Mouse (Mus musculus): ENCODE results near the gene Capn12. TPM values are rescaled to one million over a fixed set of nuclear protein-coding genes. Genes with fewer than 3 reads are reported as not detected.

Capn12 gene
- polyA plus RNA-seq, 1 experiment from 2014 or later = 0.45 TPM

DNA sequence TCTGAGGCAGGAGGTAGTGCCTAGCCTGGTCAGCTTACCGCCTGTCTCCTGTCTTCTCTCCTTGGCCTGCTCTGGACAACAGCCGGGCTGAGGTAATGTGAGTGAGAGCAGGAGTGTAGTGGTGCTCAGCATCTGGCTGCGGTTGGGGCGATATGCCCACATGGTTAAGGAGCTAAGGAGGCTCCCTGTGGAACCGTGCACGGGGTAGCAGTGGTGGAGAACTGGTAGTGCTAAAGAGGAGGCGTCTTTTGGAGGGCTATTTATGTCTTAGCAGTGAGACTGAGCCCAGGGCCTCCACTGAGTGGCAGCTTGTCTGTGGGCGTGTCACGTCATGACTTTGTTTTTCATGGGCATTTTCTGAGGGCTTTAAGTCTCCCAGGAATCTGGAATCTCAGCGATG is 22.6 kb downstream of the Capn12 start:
- Histone ChIP-seq H3K27ac (no peak overlapping the region), H3K9me3 (no peaks in the 10 kb centered on the region), H3K9ac (no peak overlapping the region), H3K4me2 (no peak overlapping the region), H3K4me1 (no peaks in the 10 kb centered on the region), H3K36me3 (peaks cover 92% of the 10 kb centered on the region), H3K27me3 (replicated peaks) (no peaks in the 10 kb centered on the region), H3K4me3 (replicated peaks) (no peak overlapping the region)
- ATAC-seq (ENCODE audit: insufficient read depth, low FRiP score, low read depth) = no peak
- 87% methylated on average over 10 of the region's 10 CpGs for WGBS

DNA sequence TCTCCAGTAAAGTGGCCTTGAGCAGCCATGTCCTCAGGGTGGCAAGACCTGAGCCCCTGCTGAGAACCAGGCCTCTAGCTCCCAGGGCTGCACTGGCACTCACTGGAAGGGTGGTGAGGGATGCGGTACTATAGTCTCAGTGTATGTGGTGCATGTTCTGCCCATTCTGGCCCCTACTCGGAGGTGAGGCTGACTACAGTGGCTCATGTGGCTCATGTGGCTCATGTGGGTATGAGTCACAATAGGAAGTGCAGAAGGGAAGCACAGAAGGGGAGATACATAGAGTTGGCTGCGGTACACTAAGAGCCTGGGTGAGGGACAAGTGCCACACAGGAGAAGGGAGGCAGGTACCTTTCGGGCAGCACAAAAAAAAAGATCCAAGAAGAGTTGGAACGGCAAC is 26.0 kb downstream of the Capn12 start:
- Histone ChIP-seq H3K9ac (no peak overlapping the region), H3K4me2 (no peak overlapping the region), H3K27ac (no peak overlapping the region), H3K4me1 (0 out of 2 replicates have a peak, but pooled peaks cover 3% of the 10 kb centered on the region), H3K36me3 (peaks cover 91% of the 10 kb centered on the region), H3K27me3 (replicated peaks) (no peaks in the 10 kb centered on the region), H3K4me3 (replicated peaks) (no peak overlapping the region), H3K9me3 (no peaks in the 10 kb centered on the region)
- no peak for ATAC-seq (ENCODE audit: insufficient read depth, low FRiP score, low read depth)
- WGBS = 95% methylated on average over 5 of the region's 5 CpGs

DNA sequence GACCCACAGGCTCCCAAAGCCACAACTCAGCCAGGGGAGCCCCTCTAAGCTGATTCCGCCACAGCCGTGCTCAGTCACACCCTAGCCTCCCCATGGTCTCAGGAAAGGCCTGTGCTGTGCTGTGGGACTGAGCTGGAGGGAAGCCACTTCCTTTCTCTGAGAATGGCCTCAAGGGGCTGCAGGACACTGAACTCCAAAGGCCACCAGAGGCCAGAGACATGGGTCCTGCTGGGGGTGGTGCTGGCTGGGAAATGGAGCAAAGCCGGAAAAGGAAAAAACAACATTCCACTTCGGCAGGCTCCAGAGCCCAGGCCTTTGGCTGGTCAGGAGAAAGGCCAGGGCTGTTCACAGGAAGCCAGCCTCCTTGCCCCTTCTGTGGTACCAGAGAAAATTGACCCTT is 30.4 kb downstream of the Capn12 start:
- Histone ChIP-seq H3K4me2 (no peak overlapping the region), H3K36me3 (peaks cover 86% of the 10 kb centered on the region), H3K27ac (peak overlapping the region; percentile 12; the same call in 1 of the 2 replicates), H3K4me1 (0 out of 2 replicates have a peak, but pooled peaks cover 3% of the 10 kb centered on the region), H3K4me3 (replicated peaks) (no peak overlapping the region), H3K9ac (no peak overlapping the region), H3K9me3 (no peaks in the 10 kb centered on the region), H3K27me3 (replicated peaks) (no peaks in the 10 kb centered on the region)
- 73% methylated on average over 4 of the region's 4 CpGs for WGBS
- ATAC-seq (ENCODE audit: insufficient read depth, low FRiP score, low read depth) = no peak

DNA sequence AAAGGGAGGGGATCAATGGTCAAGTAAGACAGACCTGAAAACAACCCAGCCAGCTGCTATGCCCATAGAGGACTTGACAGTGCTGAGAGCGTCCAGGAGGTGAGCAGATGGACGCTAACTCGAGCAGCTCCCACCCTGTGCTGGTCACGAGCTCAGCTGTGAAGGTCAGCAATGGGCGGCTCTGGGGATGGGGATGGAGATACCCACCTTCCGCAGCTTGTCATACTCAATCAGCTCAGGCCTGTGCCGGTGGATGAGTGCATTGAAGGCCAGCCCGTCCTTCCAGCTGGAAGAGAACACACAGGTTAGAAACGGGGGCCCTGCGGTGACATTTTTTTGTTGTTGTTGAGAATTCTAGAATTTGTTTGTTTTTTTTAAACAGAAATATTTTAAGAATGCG is 31.9 kb downstream of the Capn12 start:
- H3K27me3 ChIP-seq (replicated peaks) = no peaks in the 10 kb centered on the region
- H3K4me3 ChIP-seq (replicated peaks) = no peak overlapping the region
- WGBS = 76% methylated on average over 11 of the region's 11 CpGs
- no peak overlapping the region for H3K9ac ChIP-seq
- no peak for ATAC-seq (ENCODE audit: insufficient read depth, low FRiP score, low read depth)
- H3K9me3 ChIP-seq = no peaks in the 10 kb centered on the region
- H3K4me1 ChIP-seq = peaks cover 6% of the 10 kb centered on the region
- H3K4me2 ChIP-seq = no peak overlapping the region
- peaks cover 71% of the 10 kb centered on the region for H3K36me3 ChIP-seq
- no peak overlapping the region for H3K27ac ChIP-seq

DNA sequence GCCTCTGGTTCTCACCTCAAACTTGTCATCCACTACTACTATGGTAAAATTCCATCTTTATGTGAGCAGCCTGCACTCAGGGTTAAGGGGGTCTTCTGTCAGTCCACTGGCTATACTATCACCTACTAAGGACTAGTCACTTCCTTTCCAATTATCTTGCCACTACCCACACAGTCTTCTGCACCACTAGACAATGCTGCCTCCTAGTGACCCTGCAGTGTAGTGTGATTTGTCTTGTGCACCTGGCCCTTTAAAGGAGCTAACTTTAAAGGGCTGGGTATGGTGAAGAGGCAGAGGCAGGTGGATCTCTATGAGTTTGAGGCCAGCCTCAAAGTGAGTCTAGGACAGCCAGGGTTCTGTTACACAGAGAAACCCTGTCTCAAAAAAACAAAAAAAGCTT is 35.3 kb downstream of the Capn12 start:
- H3K4me2 ChIP-seq = no peak overlapping the region
- no peaks in the 10 kb centered on the region for H3K27me3 ChIP-seq (replicated peaks)
- no peak overlapping the region for H3K9ac ChIP-seq
- H3K4me3 ChIP-seq (replicated peaks) = no peak overlapping the region
- no peak for ATAC-seq (ENCODE audit: insufficient read depth, low FRiP score, low read depth)
- peaks cover 38% of the 10 kb centered on the region for H3K4me1 ChIP-seq
- H3K27ac ChIP-seq = no peak overlapping the region
- H3K9me3 ChIP-seq = no peaks in the 10 kb centered on the region
- H3K36me3 ChIP-seq = peaks cover 44% of the 10 kb centered on the region

DNA sequence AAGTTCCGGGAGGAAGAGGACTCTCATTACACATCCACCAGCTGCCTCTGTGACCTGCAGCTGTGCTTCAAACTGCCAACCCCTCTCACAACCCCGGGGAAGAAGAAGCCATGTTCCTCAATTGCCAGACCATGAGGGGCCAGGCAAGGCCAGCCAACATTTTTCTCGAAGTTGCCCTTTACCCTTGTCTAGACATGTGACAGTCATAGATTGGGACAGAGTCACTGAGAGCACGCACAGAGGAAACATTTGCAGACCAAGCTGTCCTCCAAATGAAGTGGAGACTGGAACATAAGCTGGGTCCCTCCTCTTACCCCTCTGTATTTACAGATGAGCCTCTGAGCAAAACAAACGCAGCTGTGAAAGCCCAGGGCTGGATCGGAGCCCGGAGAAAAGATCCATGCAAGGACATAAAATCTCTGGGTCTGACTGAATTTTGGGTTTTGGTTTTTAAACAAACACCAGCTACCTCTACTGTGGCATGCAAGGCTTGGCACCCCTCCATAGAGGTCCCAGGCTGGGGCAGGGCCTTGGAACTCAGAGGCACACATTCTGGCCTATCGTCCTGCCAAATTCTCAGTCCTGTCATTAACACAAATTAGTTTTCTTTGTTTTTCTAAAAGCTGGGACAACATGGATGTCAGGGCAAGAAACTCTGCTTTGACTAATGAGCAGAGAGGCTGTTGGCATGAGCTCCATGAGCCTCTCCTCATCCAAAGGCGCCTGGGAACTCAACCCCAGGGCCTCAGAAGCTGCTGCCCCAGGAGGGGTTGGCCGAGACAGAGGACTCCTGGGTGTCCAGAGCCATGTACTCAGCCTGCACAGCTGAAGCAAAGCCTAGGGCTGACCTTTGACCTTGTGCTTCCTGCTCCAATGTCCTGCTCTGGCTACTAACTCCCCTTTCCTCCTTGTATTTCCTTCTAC is 36.5 kb downstream of the Capn12 start:
- Histone ChIP-seq H3K27me3 (replicated peaks) (no peaks in the 10 kb centered on the region), H3K36me3 (peaks cover 31% of the 10 kb centered on the region), H3K4me3 (replicated peaks) (no peak overlapping the region), H3K4me1 (peaks cover 46% of the 10 kb centered on the region), H3K9ac (no peak overlapping the region), H3K9me3 (no peaks in the 10 kb centered on the region), H3K27ac (peak overlapping the region; percentile 87), H3K4me2 (no peak overlapping the region)
- peak; percentile 31; the same call in 1 of the 2 replicates for ATAC-seq (ENCODE audit: insufficient read depth, low FRiP score, low read depth)
- 39% methylated on average over 10 of the region's 10 CpGs for WGBS

DNA sequence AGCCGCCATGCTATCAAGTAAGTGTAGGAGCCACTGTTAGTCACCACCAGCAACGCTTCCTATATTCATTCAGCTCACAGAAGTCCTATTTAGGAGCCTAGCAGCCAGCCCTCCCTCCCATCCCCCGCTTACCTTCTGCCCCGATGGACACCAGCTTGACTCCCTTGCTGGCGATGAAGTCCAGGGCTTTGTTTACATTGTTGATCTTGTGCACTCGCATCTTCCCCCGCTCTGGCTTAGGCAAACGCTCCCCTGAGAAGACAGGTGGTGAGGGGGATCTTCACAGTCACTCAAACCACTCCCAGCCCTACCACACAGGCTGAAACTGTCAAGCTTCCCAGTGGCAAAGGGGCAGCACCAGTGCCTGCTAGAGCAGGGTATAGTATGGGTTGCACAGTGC is 37.3 kb downstream of the Capn12 start:
- ATAC-seq (ENCODE audit: insufficient read depth, low FRiP score, low read depth) = no peak
- no peak overlapping the region for H3K4me2 ChIP-seq
- H3K9ac ChIP-seq = no peak overlapping the region
- 49% methylated on average over 8 of the region's 8 CpGs for WGBS
- no peaks in the 10 kb centered on the region for H3K9me3 ChIP-seq
- H3K27ac ChIP-seq = peak overlapping the region; percentile 87
- H3K4me3 ChIP-seq (replicated peaks) = no peak overlapping the region
- H3K36me3 ChIP-seq = peaks cover 28% of the 10 kb centered on the region
- peaks cover 54% of the 10 kb centered on the region for H3K4me1 ChIP-seq
- no peaks in the 10 kb centered on the region for H3K27me3 ChIP-seq (replicated peaks)

DNA sequence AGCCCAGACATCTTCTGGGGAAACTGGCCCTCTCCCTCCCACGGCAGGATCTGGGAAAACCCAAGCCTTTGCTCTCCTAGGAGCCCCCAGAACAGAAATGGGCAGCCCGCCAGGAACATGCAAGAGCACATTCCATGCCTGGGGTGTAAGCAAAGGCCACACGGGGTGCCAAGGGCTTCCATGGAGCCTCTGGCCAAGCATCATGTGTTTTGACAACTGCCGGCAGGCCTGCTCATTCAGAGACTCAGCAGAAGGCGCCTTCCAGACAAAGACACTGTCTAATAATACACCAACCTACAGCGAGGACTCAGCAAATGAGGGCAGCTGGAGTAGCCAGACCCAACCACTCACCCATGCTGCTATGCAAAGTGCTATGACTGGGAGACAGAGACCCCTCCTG is 38.6 kb downstream of the Capn12 start:
- Histone ChIP-seq H3K9me3 (no peaks in the 10 kb centered on the region), H3K27me3 (replicated peaks) (no peaks in the 10 kb centered on the region), H3K4me3 (replicated peaks) (no peak overlapping the region), H3K36me3 (peaks cover 18% of the 10 kb centered on the region), H3K4me1 (peaks cover 67% of the 10 kb centered on the region), H3K27ac (peak overlapping the region; percentile 87), H3K4me2 (peak overlapping the region; percentile 12; the same call in 1 of the 2 replicates), H3K9ac (no peak overlapping the region)
- ATAC-seq (ENCODE audit: insufficient read depth, low FRiP score, low read depth) = peak; percentile 42; the same call in 1 of the 2 replicates
- 13% methylated on average over 6 of the region's 6 CpGs for WGBS

DNA sequence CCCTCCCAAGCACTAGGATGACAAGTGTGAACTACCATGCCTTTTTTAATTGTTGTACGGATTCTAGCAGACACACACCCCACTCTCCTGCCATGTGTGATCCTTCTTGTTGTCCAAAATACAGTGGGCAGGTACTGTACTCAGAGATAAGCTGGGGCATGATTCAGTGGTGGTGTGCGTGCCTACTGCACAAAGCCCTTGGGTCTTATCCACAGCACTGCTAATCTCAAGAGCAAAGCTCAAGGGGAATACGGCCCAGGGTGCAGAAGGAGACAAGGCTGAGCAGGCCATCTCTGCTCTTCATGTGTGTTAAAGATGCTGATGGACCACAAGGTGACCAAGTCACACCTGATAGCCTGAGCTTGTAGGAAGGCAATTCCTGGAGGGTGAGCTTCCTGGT is 40.0 kb downstream of the Capn12 start:
- Histone ChIP-seq H3K27ac (peak overlapping the region; percentile 87), H3K27me3 (replicated peaks) (no peaks in the 10 kb centered on the region), H3K9ac (no peak overlapping the region), H3K9me3 (no peaks in the 10 kb centered on the region), H3K4me1 (peaks cover 80% of the 10 kb centered on the region), H3K4me3 (replicated peaks) (no peak overlapping the region), H3K4me2 (no peak overlapping the region), H3K36me3 (peaks cover 4% of the 10 kb centered on the region)
- no peak for ATAC-seq (ENCODE audit: insufficient read depth, low FRiP score, low read depth)
- WGBS = 65% methylated on average over 3 of the region's 3 CpGs

DNA sequence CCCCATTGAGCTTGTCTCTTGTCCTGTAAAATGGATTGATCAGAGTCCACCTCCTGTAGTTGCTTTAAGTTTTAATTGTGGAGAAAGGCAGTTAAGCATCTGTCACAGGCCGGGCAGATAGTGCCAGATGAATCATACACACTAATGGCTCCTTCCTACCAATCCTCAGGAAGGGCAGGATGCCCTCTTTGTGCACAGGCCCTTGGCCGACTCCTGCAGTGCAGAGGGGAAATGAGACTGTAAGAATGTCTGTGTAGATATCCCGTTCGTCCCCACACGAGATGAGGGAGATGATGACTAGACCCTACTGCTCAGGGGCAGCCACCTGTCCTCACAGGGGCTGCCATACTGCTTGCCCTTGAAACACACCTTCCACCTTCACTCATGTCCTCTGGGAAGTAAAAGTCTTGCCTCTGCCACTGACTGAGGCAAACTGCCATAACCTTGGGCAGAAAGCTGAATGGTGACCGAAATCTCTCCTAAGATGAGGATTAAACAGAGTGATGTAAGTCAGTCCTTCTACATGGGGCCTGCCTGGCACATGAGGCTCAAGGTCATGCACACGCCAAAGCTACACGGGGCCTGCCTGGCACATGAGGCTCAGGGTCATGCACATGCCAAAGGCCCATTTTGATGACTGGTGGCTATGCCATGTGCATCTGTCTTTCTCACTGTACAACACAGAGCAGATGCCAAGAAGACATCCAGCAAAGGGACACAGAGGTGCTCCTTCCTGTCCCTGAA is 40.7 kb downstream of the Capn12 start:
- Histone ChIP-seq H3K36me3 (no peaks in the 10 kb centered on the region), H3K4me3 (replicated peaks) (no peak overlapping the region), H3K9me3 (no peaks in the 10 kb centered on the region), H3K4me2 (no peak overlapping the region), H3K4me1 (peaks cover 88% of the 10 kb centered on the region), H3K27ac (peak overlapping the region; percentile 93), H3K9ac (no peak overlapping the region), H3K27me3 (replicated peaks) (no peaks in the 10 kb centered on the region)
- 76% methylated on average over 8 of the region's 8 CpGs for WGBS
- no peak for ATAC-seq (ENCODE audit: insufficient read depth, low FRiP score, low read depth)

DNA sequence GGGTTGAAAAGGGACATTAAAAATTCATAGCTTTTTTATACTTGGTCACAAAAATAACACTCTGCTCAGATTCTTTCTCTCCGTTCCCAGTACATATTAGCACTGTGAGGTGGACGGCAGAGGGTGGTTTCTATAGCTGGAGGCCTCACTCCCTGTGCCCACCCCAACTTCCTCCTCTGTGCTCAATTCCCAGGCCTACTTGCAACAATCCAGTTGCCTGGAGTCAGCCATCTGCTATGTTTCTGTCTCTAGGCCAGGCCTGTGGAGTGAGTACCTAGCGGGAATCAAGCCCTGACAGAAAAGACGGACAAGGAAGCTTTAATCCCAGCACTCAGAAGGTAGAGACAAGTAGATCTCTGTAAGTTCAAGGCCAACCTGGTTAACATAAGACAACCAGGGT is 41.4 kb downstream of the Capn12 start:
- Histone ChIP-seq H3K9me3 (no peaks in the 10 kb centered on the region), H3K36me3 (no peaks in the 10 kb centered on the region), H3K4me1 (peaks cover 88% of the 10 kb centered on the region), H3K27ac (peak overlapping the region; percentile 93; the same call in 1 of the 2 replicates), H3K27me3 (replicated peaks) (no peaks in the 10 kb centered on the region), H3K4me2 (no peak overlapping the region), H3K4me3 (replicated peaks) (no peak overlapping the region), H3K9ac (no peak overlapping the region)
- 63% methylated on average over 4 of the region's 4 CpGs for WGBS
- ATAC-seq (ENCODE audit: insufficient read depth, low FRiP score, low read depth) = no peak

DNA sequence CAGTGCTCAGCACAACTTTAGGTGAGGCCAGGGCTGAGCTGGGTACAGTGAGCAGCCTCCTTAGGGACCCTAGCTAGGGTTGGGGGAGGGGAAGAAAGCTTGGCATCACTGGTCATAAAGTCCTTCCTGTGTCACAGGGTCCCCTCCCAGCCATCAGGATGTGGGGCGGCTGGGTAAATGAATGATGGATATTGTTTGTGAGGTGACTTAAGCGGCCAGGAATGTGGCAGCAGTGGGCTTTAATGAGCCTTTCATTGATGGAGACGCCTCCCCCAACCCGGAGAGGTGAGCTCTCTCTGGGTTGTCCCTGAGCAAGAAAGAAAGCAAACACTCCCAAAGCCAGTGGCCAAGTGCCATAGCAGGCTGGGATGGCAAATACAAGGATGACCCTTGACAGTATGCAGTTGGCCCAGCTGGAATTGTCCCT is 42.7 kb downstream of the Capn12 start:
- WGBS = 13% methylated on average over 4 of the region's 4 CpGs
- Histone ChIP-seq H3K9me3 (no peaks in the 10 kb centered on the region), H3K9ac (no peak overlapping the region), H3K27ac (peak overlapping the region; percentile 93), H3K4me3 (replicated peaks) (no peak overlapping the region), H3K27me3 (replicated peaks) (no peaks in the 10 kb centered on the region), H3K36me3 (no peaks in the 10 kb centered on the region), H3K4me1 (peaks cover 78% of the 10 kb centered on the region), H3K4me2 (0 out of 2 replicates have a peak overlapping the region, but pooled peaks have one; percentile 16)
- peak; percentile 20; the same call in 1 of the 2 replicates for ATAC-seq (ENCODE audit: insufficient read depth, low FRiP score, low read depth)

Measured in stomach, embryonic 15.5 days (tissue).